Mouse (Mus musculus): ENCODE measurements at regions not wholly inside any gene's neighbourhood (a gene's known extent, or its start where the extent isn't known, plus 50 kb on each side); places are given as distances from the start of the nearest gene placed in this dataset.

GRCm38 (mm10) chr1:121053692-121054091 is 278.7 kb downstream of the Insig2 start:
- Histone ChIP-seq H3K4me3 (replicated peaks; ENCODE audit: insufficient read depth, low read depth, low read length) (no peak overlapping the region), H3K4me1 (ENCODE audit: control insufficient read depth, insufficient read depth, low read length) (no peaks in the 10 kb centered on the region), H3K27ac (ENCODE audit: insufficient read depth, low read length) (no peak overlapping the region), H3K27me3 (ENCODE audit: control insufficient read depth, insufficient read depth, low read length) (no peaks in the 10 kb centered on the region; the same call in 1 of the 2 replicates)
- WGBS = 28% methylated on average over 11 of the region's 11 CpGs
- DNase-seq = no peak
- TF ChIP-seq CTCF (IDR thresholded peaks at IDR 0.05; ENCODE audit: borderline replicate concordance, insufficient read depth, low read depth, low read length) = no peak
- TF ChIP-seq POLR2A (IDR thresholded peaks at IDR 0.05; ENCODE audit: borderline replicate concordance, insufficient read depth, low read length) = no peak

- TF ChIP-seq POLR2A (IDR thresholded peaks at IDR 0.05; ENCODE audit: borderline replicate concordance, insufficient read depth, low read length) = no peak
- no peak for TF ChIP-seq CTCF (IDR thresholded peaks at IDR 0.05; ENCODE audit: borderline replicate concordance, insufficient read depth, low read depth, low read length)
- Histone ChIP-seq H3K4me1 (ENCODE audit: control insufficient read depth, insufficient read depth, low read length) (no peaks in the 10 kb centered on the region), H3K27me3 (ENCODE audit: control insufficient read depth, insufficient read depth, low read length) (no peaks in the 10 kb centered on the region; the same call in 1 of the 2 replicates), H3K27ac (ENCODE audit: insufficient read depth, low read length) (no peak overlapping the region), H3K4me3 (replicated peaks; ENCODE audit: insufficient read depth, low read depth, low read length) (no peak overlapping the region)
- 57% methylated on average over 1 of the region's 1 CpGs for WGBS
- no peak for DNase-seq
Measured at GRCm38 (mm10) chr1:121074569-121074968, 257.8 kb downstream of the Insig2 start.

GRCm38 (mm10) chr1:121082839-121083238 is 249.6 kb downstream of the Insig2 start:
- WGBS = 29% methylated on average over 5 of the region's 5 CpGs
- TF ChIP-seq CTCF (IDR thresholded peaks at IDR 0.05; ENCODE audit: borderline replicate concordance, insufficient read depth, low read depth, low read length) (no peak), POLR2A (IDR thresholded peaks at IDR 0.05; ENCODE audit: borderline replicate concordance, insufficient read depth, low read length) (no peak)
- Histone ChIP-seq H3K4me1 (ENCODE audit: control insufficient read depth, insufficient read depth, low read length) (no peaks in the 10 kb centered on the region), H3K27ac (ENCODE audit: insufficient read depth, low read length) (no peak overlapping the region), H3K4me3 (replicated peaks; ENCODE audit: insufficient read depth, low read depth, low read length) (no peak overlapping the region), H3K27me3 (ENCODE audit: control insufficient read depth, insufficient read depth, low read length) (no peaks in the 10 kb centered on the region; the same call in 1 of the 2 replicates)
- no peak for DNase-seq

- DNase-seq = no peak
- Histone ChIP-seq H3K4me3 (replicated peaks; ENCODE audit: insufficient read depth, low read depth, low read length) (no peak overlapping the region), H3K27ac (ENCODE audit: insufficient read depth, low read length) (no peak overlapping the region), H3K27me3 (ENCODE audit: control insufficient read depth, insufficient read depth, low read length) (no peaks in the 10 kb centered on the region; the same call in 1 of the 2 replicates), H3K4me1 (ENCODE audit: control insufficient read depth, insufficient read depth, low read length) (no peaks in the 10 kb centered on the region)
- WGBS = 13% methylated on average over 2 of the region's 2 CpGs
- no peak for TF ChIP-seq CTCF (IDR thresholded peaks at IDR 0.05; ENCODE audit: borderline replicate concordance, insufficient read depth, low read depth, low read length)
- no peak for TF ChIP-seq POLR2A (IDR thresholded peaks at IDR 0.05; ENCODE audit: borderline replicate concordance, insufficient read depth, low read length)
Measured at GRCm38 (mm10) chr1:121085101-121085727, 247.2 kb downstream of the Insig2 start.

GRCm38 (mm10) chr1:121087124-121087887 is 245.1 kb downstream of the Insig2 start:
- no peaks in the 10 kb centered on the region; the same call in 1 of the 2 replicates for H3K27me3 ChIP-seq (ENCODE audit: control insufficient read depth, insufficient read depth, low read length)
- WGBS = 33% methylated on average over 7 of the region's 7 CpGs
- H3K4me1 ChIP-seq (ENCODE audit: control insufficient read depth, insufficient read depth, low read length) = no peaks in the 10 kb centered on the region
- peak in 1 of 2 experiments; percentile 33 for DNase-seq
- no peak for TF ChIP-seq CTCF (IDR thresholded peaks at IDR 0.05; ENCODE audit: borderline replicate concordance, insufficient read depth, low read depth, low read length)
- no peak for TF ChIP-seq POLR2A (IDR thresholded peaks at IDR 0.05; ENCODE audit: borderline replicate concordance, insufficient read depth, low read length)
- no peak overlapping the region for H3K4me3 ChIP-seq (replicated peaks; ENCODE audit: insufficient read depth, low read depth, low read length)
- no peak overlapping the region; the same call in 1 of the 2 replicates for H3K27ac ChIP-seq (ENCODE audit: insufficient read depth, low read length)

GRCm38 (mm10) chr1:121090628-121091027 is 241.8 kb downstream of the Insig2 start:
- no peaks in the 10 kb centered on the region for H3K27me3 ChIP-seq (ENCODE audit: control insufficient read depth, insufficient read depth, low read length)
- TF ChIP-seq POLR2A (IDR thresholded peaks at IDR 0.05; ENCODE audit: borderline replicate concordance, insufficient read depth, low read length) = no peak
- TF ChIP-seq CTCF (IDR thresholded peaks at IDR 0.05; ENCODE audit: borderline replicate concordance, insufficient read depth, low read depth, low read length) = no peak
- H3K27ac ChIP-seq (ENCODE audit: insufficient read depth, low read length) = no peak overlapping the region
- no peaks in the 10 kb centered on the region for H3K4me1 ChIP-seq (ENCODE audit: control insufficient read depth, insufficient read depth, low read length)
- WGBS = 94% methylated on average over 4 of the region's 4 CpGs
- DNase-seq = no peak
- no peak overlapping the region for H3K4me3 ChIP-seq (replicated peaks; ENCODE audit: insufficient read depth, low read depth, low read length)

- Histone ChIP-seq H3K4me1 (ENCODE audit: control insufficient read depth, insufficient read depth, low read length) (no peaks in the 10 kb centered on the region), H3K4me3 (replicated peaks; ENCODE audit: insufficient read depth, low read depth, low read length) (no peak overlapping the region), H3K27me3 (ENCODE audit: control insufficient read depth, insufficient read depth, low read length) (no peaks in the 10 kb centered on the region; the same call in 1 of the 2 replicates), H3K27ac (ENCODE audit: insufficient read depth, low read length) (no peak overlapping the region)
- 75% methylated on average over 5 of the region's 5 CpGs for WGBS
- TF ChIP-seq POLR2A (IDR thresholded peaks at IDR 0.05; ENCODE audit: borderline replicate concordance, insufficient read depth, low read length) (no peak), CTCF (IDR thresholded peaks at IDR 0.05; ENCODE audit: borderline replicate concordance, insufficient read depth, low read depth, low read length) (no peak)
- no peak for DNase-seq
Measured at GRCm38 (mm10) chr1:121092870-121093269, 239.5 kb downstream of the Insig2 start.

Data from cerebellum, adult 2 months (tissue).